Mouse (Mus musculus): Measurements from ENCODE around the gene Nolc1.
A peak's percentile ranks its signal among the peaks of the same experiment; 100 is the strongest.

The Nolc1 gene

DNA sequence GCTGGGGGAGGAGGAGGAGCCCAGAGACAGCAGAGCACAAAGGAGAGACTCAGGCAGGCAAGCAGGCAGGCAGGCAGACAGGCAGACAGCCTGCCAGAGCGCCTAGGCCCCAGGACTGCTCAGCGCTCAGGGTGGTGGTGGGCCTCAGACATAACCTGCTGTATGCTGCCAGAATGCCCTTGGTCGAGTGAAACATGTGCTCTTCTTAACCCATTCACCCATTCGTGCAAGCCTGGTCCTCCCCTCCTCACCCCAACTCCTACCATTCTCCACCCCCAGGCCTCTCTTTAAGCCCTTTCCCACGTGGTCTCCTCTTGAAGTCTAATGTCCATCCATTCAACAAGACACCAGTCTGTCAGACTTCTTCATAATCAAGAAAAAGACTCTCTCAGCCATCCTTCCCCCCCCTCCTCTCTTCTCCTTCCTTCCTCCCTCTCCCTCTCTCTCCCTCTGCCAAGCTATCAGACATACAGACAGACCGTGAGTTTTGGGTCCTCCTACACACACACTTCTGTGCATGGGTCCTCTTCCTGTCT is 33.1 kb upstream of the Nolc1 start:
- peak; percentile 51 to 59 for DNase-seq

DNA sequence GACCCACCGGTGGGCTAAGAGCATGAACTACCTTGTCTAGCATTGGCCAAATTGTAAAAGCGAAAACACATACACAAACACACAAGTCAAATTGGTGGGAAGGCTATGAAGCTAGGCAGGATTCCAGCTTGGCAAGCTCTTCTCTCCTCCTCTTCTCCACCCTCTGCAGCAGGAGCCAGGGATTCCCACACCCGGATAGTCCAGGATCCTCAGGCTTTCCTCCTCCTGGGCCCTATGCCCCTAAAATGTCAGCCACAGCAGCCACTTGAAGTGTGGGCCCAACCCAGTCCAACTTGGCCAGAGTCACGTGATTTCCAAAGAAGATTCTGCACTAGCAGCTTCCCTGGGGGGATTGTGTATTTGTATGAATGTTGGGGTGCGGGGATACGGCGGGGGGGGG is 32.3 kb upstream of the Nolc1 start:
- DNase-seq, result peak; percentile 64 to 66

GRCm38 (mm10) chr19:46044271-46044992 is 31.2 kb upstream of the Nolc1 start, which contains the start of gene Pprc1:
Pprc1 (plus strand) TSS chr19:46044886.
- peak; percentile 57 to 70 for DNase-seq

- peak; percentile 90 to 92 for DNase-seq
Observed at GRCm38 (mm10) chr19:46044993-46045695, 30.5 kb upstream of the Nolc1 start, which contains the start of gene Ldb1. Ldb1 (minus strand) TSS chr19:46045214.

DNA sequence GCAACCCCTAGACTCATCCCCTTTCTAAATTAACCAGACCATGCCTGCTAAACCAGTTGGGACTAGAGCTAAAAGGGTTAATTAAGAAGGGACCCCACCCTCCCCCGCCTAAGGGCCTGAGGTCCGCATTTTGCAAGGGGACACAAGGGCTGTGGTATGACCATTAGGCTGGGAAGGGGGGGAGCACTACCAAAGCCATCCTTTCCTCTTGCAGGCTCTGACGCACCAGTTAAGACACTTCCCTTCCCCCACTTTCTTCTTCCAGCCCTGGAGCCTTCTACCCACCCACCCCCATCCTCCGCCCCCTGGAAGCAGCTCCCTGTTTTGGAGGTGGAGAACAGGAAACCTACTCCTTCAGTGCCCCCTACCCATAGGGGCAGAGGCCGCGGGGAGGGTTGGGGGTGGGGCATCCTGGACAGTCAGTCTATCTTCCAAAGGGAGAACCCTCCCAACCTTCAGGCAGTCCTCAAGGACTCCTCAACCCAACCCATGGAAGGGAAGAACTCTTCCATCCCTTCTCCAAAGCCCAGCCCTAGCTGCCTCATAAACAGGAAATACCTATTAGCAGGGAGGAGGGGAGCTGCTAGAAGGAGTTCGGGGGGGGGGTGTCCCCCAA is 29.9 kb upstream of the Nolc1 start:
- peak; percentile 70 to 75 for DNase-seq

- peak in 1 of 2 experiments; percentile 34 for DNase-seq
Observed at GRCm38 (mm10) chr19:46046621-46047025, 29.0 kb upstream of the Nolc1 start.

DNA sequence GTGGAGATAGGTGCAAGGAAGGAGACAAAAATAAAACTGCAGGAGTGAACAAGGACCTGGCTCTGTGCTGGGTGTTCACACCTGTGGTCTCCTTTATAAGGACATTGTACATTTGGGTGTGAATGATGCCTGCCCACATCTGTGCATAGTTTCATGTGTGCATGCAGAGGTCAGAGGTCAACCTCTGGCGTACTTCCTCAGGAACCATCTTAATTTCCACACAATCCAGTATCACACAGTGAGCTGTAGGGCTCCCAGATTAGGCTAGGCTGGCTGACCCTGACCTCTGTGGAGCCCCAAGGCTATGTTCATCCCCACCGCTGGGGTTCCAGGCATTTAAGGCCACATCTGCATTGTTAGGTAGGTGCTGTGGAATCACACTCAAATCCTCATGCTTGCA is 28.2 kb upstream of the Nolc1 start:
- DNase-seq, result no peak

DNA sequence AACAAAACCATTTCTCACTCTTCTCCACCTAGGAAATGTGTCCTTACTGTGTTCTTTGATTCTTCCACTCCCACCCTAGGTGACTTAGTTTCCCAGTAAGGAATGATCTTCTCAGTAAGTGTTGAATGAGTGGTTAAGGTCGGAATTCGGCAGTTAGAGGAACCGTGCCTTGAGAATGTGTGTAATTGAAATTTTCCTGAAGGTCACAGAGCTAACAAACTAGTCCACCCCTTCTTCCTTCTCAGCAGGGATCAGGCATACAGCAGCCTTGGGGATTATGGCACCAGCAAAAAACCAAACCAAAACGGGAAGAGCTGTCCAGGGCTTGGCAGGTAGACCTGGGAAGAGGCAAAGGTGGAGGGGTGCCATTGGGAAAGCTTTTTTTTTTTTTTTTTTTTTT is 26.5 kb upstream of the Nolc1 start:
- no peak for DNase-seq

- DNase-seq, result no peak
Observed at GRCm38 (mm10) chr19:46050462-46050861, 25.2 kb upstream of the Nolc1 start.

- DNase-seq, result no peak
Observed at GRCm38 (mm10) chr19:46055752-46056387, 19.8 kb upstream of the Nolc1 start.

GRCm38 (mm10) chr19:46056388-46056946 is 19.2 kb upstream of the Nolc1 start:
- DNase-seq, result peak; percentile 94 to 96

DNA sequence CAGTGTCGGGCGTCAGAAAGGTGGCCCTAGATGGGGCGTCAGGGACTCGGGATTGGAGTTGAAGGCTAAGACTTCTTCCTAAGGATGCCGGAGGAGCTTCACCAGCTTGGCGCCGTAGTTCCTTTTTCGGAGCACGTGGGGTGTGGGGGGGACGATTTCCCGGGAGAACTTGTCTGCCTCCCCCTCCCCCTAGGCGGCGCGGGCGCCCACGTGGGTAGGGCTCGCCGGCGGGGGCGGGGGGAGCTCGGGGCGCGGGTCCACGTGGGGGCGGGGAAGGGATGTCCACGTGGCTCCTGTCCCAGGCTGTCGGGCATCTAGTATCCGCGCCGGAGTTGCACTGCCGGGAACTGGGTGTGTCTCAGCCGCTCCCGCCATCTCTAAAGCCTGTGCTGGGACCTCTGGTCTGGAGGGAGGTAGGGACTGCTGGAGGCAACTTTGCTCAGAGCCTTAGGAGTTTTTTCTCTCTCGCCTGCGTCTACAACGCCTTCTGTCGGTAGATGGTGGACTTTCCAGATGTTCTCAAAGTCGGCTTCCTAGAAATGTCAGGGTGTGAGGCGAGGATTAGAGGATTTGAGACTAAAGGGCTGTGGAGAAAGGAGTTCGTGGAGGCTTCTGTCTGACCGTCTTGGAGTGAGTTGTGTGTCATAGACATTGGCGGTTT is 18.6 kb upstream of the Nolc1 start:
- peak; percentile 83 to 87 for DNase-seq

DNA sequence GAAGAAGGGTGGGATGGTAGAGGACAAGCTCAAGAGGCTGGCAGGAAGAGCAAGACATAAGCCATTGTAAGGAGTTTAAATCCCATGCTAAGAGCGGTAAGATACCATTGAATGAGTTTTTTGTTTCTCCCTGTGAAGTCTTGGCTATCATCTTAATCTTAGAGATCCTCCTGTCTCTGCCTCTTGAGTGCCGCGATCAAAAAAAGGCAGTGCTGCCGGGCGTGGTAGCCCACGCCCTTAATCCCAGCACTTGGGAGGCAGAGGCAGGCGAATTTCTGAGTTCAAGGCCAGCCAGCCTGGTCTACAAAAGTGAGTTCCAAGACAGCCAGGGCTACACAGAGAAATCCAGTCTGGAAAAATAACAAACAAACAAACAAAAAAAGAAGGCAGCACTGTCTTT is 17.2 kb upstream of the Nolc1 start:
- DNase-seq, result no peak

- DNase-seq, result no peak
Observed at GRCm38 (mm10) chr19:46060845-46061244, 14.8 kb upstream of the Nolc1 start.

DNA sequence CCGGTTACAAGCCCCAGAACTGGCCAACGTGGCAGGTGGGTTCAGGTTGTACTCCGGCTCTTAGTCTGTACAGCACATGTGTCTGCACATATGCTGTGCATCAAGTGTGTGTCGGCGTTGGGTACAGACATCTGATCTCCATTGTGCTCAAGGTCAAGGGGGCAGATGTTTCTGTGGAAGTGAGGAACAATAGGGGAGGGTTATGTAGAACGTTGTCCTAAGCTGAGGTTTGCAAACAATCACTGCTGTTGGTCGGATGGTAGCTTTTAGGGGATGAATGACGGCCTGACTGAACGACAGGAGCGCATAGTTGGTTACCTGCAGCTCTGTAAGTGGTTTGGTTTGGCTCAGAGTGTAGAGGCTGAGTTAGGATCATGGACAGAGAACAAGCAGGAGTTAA is 7.6 kb upstream of the Nolc1 start:
- no peak for DNase-seq

DNA sequence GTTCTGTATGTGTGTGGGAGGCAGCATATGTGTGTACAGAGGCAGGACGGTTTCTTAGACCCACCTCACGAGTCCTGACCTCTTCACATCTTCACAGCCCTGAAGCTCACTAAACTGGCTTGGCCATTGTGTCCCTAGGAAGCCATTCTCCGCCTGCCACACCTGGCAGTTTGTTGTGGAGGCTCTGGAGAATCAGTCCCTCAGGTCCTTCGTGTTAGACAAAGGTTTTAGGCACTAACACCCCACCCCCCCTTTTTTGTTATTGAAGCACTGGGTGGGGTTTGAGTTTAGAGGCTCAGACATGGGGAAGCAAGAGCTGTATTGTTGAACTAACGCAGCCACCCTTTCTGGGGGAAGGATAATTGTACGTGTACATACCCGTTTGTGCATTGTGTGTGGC is 2.4 kb upstream of the Nolc1 start:
- no peak for DNase-seq

DNA sequence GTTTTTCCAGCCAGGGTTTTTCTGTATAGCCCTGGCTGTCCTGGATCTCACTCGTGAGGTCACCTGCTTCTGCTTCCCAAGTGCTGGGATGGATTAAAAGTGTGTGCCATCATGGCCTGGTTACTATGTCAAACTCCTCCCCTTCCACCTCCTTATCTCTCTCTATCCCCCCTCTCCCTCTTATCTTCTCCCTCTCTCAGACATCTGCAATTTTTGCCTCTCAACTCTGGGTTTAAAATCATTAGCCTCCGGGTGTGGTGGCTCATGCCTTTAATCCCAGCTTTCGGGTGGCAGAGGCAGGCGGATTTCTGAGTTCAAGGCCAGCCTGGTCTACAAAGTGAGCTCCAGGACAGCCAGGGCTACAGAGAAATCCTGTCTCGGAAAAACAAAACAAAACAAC is 1.4 kb upstream of the Nolc1 start:
- DNase-seq, result no peak

GRCm38 (mm10) chr19:46078535-46078934 is 2.9 kb downstream of the Nolc1 start:
- DNase-seq, result no peak

DNA sequence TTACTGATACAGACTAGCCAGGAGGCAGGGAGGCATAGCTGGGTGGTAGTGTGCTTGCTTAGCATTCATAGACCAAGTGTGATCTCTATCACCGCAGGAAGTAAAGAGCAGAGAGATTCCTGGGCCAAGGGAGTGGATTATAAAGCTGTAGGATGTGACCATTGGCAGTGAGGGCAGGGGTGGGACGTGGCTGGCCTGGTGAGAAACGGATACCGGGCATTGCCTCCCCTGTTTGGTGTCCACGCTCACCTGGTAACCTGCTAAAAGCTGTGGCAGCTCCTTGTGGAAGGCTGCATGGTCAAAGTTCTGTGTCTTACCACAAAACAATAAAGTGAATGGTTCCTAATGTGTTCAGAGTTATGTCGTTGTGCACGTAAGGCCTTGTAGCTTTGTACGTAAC is 9.5 kb downstream of the Nolc1 start:
- no peak for DNase-seq

- peak; percentile 58 to 69 for DNase-seq
Observed at GRCm38 (mm10) chr19:46086337-46086736, 10.7 kb downstream of the Nolc1 start.

GRCm38 (mm10) chr19:46087871-46088270 is 12.2 kb downstream of the Nolc1 start:
- DNase-seq, result peak; percentile 40 to 62

GRCm38 (mm10) chr19:46091641-46092040 is 16.0 kb downstream of the Nolc1 start:
- no peak for DNase-seq

All from cerebellum, postnatal 10 days (tissue).